Mouse (Mus musculus) testis, adult 2 months (tissue): Measurements from ENCODE around the gene Trim42.

Experiments used
- CTCF ChIP-seq: fragments of 200-500 bp; IDR thresholded peaks from 2 replicates; pipeline ENCODE4 v1.5.1; 2012; ENCODE audit warnings: low read depth, mild to moderate bottlenecking, inconsistent platforms, low read length, moderate library complexity; ENCODE audit not compliant: control insufficient read depth, insufficient read depth, insufficient replicate concordance
- POLR2A ChIP-seq: fragments of 200-500 bp; IDR thresholded peaks from 2 replicates; pipeline ENCODE4 v1.6.1; 2012; ENCODE audit warnings: low read depth, mild to moderate bottlenecking, inconsistent platforms, low read length, moderate library complexity; ENCODE audit not compliant: control insufficient read depth

DNA sequence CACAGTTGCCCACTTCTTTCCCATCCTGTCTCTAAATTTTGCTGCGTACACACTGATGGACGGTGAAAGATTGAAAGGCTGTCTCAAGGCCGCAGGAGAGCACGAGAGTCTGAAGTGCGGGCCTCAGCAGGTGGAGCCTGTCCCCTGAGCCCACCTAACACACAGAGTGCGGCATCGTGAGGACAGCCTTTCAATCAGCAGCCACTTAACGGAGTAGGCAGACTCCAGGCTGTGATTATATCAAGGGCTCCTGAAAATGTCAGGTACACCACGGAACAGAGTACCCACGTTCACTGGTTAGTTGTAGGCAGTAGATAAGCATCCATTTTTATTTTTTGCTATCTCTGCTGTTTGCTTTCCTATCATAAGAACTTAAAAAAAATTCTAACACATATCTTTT lies 47.6 kb downstream of the Trim42 start:
- TF ChIP-seq POLR2A = no peak
- no peak for TF ChIP-seq CTCF
